Mouse (Mus musculus) stomach, postnatal 0 days (tissue): ENCODE measurements at regions not wholly inside any gene's neighbourhood (a gene's known extent, or its start where the extent isn't known, plus 50 kb on each side); places are given as distances from the start of the nearest gene placed in this dataset.

Experiments used
- CTCF ChIP-seq: IDR thresholded peaks from 2 replicates; pipeline ENCODE4 v1.5.1; 2016; ENCODE audit warnings: antibody characterized with exemption, low read depth, mild to moderate bottlenecking, moderate library complexity
- EP300 ChIP-seq: optimal IDR thresholded peaks from 2 replicates; pipeline ENCODE3; 2016; ENCODE audit warnings: antibody characterized with exemption

DNA sequence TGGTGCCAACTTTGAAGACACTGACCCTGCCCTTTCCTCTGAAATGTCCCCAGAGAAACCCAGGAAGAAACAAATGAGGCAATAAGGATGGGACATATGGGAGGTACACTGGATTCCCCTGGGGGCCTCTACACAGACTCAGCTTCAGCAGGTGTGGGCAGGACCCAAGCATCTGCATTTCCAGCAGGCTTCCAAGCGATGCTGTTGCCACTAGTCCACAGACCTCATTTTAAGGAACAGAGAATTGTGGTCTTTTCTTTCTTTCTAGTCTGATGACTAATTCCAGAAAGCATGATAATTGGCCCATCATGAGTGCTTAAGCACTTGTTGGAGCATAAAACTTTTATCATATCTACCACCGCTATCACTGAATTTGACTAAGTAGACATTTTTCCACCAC is 251.6 kb upstream of the Cdh5 start:
- no peak for TF ChIP-seq CTCF
- TF ChIP-seq EP300: no peak
